Mouse (Mus musculus) heart, postnatal 0 days (tissue): Measurements from ENCODE around the gene Dmd. TPM values are rescaled to one million over a fixed set of nuclear protein-coding genes. Genes with fewer than 3 reads are reported as not detected.

Experiments used
- ATAC-seq: fragments of 200-750 bp; cut with Nextera tagmentation; 2 replicates; pipeline ENCODE4 v1.8.0; 2017; ENCODE audit warnings: low read depth, moderate number of reproducible peaks, moderate library complexity; ENCODE audit not compliant: insufficient read depth
- DNase-seq: peaks from one replicate; pipeline ENCODE4 v3.0.0-alpha.2; 2016; ENCODE audit warnings: low spot score
- H3K27ac ChIP-seq: fragments of 300-500 bp; sonication (generic); 2 replicates; pipeline ENCODE4 v1.5.1; 2014; ENCODE audit warnings: low read depth, mild to moderate bottlenecking
- H3K27me3 ChIP-seq: fragments of 300-500 bp; sonication (generic); 2 replicates; pipeline ENCODE4 v1.6.1; 2014; ENCODE audit warnings: low read length, mixed read lengths; ENCODE audit not compliant: control insufficient read depth, insufficient read depth
- H3K36me3 ChIP-seq: fragments of 300-500 bp; sonication (generic); replicated peaks from 2 replicates; pipeline ENCODE4 v1.6.1; 2014; ENCODE audit warnings: low read length, mixed read lengths; ENCODE audit not compliant: control insufficient read depth, insufficient read depth
- H3K4me1 ChIP-seq: fragments of 300-500 bp; sonication (generic); 2 replicates; pipeline ENCODE4 v1.6.1; 2014; ENCODE audit warnings: antibody characterized with exemption; ENCODE audit not compliant: control insufficient read depth, insufficient read depth
- H3K4me2 ChIP-seq: fragments of 300-500 bp; sonication (generic); 2 replicates; pipeline ENCODE4 v1.6.1; 2014; ENCODE audit warnings: low read depth, mild to moderate bottlenecking, low read length, moderate library complexity
- H3K4me3 ChIP-seq: fragments of 300-500 bp; sonication (generic); 2 replicates; pipeline ENCODE4 v1.5.1; 2014; ENCODE audit warnings: low read depth, low read length
- H3K9ac ChIP-seq: fragments of 300-500 bp; sonication (generic); replicated peaks from 2 replicates; pipeline ENCODE4 v1.6.1; 2014; ENCODE audit warnings: low read depth, low read length, mixed read lengths
- H3K9me3 ChIP-seq: fragments of 300-500 bp; sonication (generic); replicated peaks from 2 replicates; pipeline ENCODE4 v1.6.1; 2016; ENCODE audit warnings: low read length; ENCODE audit not compliant: control insufficient read depth
- CTCF ChIP-seq: IDR thresholded peaks from 2 replicates; pipeline ENCODE4 v1.5.1; 2016; ENCODE audit warnings: antibody characterized with exemption, control low read depth, low read depth
- EP300 ChIP-seq: IDR thresholded peaks from 2 replicates; pipeline ENCODE4 v1.6.1; 2016; ENCODE audit warnings: antibody characterized with exemption, low read depth
- WGBS: fragments of 180-500 bp; shearing (Covaris S2); extraction: QIAGEN DNeasy Blood & Tissue Kit; methylation state at CpG from one replicate; pipeline ENCODE4 v1.1.7; 2014; 5-methylcytosine and 5-hydroxymethylcytosine counted together
- polyA plus RNA-seq: library from polyadenylated mRNA; unstranded; fragments of >200 nt; fragmentation: Nextera tagmentation; extraction: Ambion mirVana; gene quantifications from 2 replicates; pipeline ENCODE4 v1.2.1, GENCODE M21; 2015
- total RNA-seq: library from RNA; depleted of rRNA; stranded (reverse); fragments of >200 nt; gene quantifications from 2 replicates; pipeline ENCODE4 v1.2.3, GENCODE M21; 2014; ENCODE audit warnings: low replicate concordance

Dmd gene
- total and polyA plus RNA-seq, 2 experiments from 2014 or later: 25.6 to 85.8 TPM

DNA sequence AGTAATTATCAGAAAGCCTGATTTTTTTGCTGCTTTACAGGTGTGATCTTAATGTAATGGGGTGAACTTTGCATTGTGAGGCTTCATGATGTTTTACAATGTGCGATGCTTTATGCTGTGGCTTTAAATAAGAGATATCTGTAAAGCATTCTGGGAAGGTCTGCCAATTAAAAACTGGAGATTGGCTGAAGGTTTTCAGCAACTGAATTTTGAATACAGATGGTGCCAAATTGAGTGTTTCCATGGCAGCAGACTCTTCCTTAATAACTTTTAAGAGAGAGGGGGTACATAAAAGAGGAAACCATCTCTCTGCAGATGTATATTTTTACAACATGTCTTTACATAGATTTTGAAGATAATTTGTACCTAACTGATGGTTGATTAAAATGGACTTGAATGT, 1603.3 kb downstream of the Dmd start:
- H3K27me3 ChIP-seq: no peaks in the 10 kb centered on the region
- no peak for TF ChIP-seq EP300
- no peak for TF ChIP-seq CTCF
- H3K9ac ChIP-seq: no peak overlapping the region
- H3K4me3 ChIP-seq: no peak overlapping the region
- H3K9me3 ChIP-seq: no peaks in the 10 kb centered on the region
- WGBS: 60% methylated on average over 1 of the region's 1 CpGs
- DNase-seq: no peak
- H3K4me1 ChIP-seq: no peaks in the 10 kb centered on the region
- H3K27ac ChIP-seq: no peak overlapping the region
- no peak for ATAC-seq
- no peak overlapping the region for H3K4me2 ChIP-seq
- H3K36me3 ChIP-seq: no peaks in the 10 kb centered on the region

DNA sequence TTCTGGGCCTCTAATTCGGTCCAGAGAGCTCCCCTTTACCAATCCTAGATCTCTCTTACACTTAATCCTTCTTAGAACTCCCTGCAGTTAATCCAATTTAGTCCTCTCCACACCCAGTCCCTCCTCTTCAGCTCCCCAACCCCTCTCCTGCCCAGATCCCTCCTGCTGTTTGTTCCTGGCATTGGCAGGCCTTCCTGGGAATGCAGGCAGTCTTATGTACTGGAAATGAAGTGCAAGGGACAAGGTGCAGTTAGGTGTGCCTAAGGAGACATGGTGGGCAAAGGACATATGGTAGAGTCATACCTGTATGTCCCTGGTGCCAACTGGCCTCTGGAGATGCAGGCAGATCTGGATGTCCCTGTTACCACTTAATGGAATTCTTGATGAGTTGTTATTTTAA, 1604.8 kb downstream of the Dmd start:
- DNase-seq: no peak
- no peak overlapping the region for H3K9ac ChIP-seq
- H3K27ac ChIP-seq: no peak overlapping the region
- H3K4me1 ChIP-seq: no peaks in the 10 kb centered on the region
- no peak for TF ChIP-seq CTCF
- TF ChIP-seq EP300: no peak
- H3K36me3 ChIP-seq: no peaks in the 10 kb centered on the region
- H3K4me3 ChIP-seq: no peak overlapping the region
- no peaks in the 10 kb centered on the region for H3K9me3 ChIP-seq
- H3K27me3 ChIP-seq: no peaks in the 10 kb centered on the region
- no peak for ATAC-seq
- 16% methylated on average over 1 of the region's 1 CpGs for WGBS
- H3K4me2 ChIP-seq: no peak overlapping the region

DNA sequence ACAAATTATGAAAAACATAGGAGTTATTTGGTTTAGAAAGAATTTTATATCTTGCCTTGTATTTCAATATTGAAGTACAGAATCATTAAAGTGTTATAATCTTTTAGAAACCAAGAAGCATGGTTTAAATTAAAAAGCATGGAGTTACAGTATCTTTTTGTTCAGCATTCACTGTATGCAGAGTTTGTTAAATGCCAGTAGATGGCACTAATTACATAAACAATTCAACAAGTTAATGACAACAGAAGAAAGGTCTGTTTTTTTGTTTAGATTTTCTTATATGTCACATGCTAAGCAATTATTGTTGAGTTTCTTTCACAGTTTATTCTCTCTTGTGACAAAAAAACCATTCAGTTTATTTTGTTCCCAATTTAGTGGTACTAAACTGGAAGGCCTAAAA, 1649.8 kb downstream of the Dmd start:
- TF ChIP-seq EP300 (no peak), CTCF (peak; percentile 2; the same call in 1 of the 2 replicates)
- H3K9ac ChIP-seq: no peak overlapping the region
- ATAC-seq: no peak
- H3K4me1 ChIP-seq: no peaks in the 10 kb centered on the region
- DNase-seq: no peak
- H3K27me3 ChIP-seq: no peaks in the 10 kb centered on the region
- H3K4me2 ChIP-seq: no peak overlapping the region
- no peak overlapping the region for H3K4me3 ChIP-seq
- no peaks in the 10 kb centered on the region for H3K9me3 ChIP-seq
- H3K36me3 ChIP-seq: no peaks in the 10 kb centered on the region
- H3K27ac ChIP-seq: no peak overlapping the region

DNA sequence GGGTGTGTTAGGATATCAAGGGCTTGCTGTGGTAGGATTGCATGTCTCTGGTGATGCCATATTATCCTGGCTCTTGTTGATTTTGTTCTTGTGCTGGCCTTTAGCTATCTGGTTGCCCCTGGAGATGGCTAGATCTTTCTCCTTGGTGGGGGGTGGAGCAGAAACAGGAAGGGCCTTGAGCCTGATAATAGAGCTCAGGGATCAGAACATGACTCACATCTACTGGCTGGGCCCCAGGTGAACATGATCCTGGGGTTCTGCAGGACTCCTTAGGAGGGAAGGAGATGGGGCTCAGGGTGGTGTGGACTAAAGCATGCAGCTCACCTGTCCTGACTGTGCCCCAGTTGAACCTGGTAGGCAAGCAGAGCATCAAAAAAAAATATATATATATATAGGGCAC, 1691.8 kb downstream of the Dmd start:
- no peaks in the 10 kb centered on the region for H3K36me3 ChIP-seq
- H3K9me3 ChIP-seq: no peaks in the 10 kb centered on the region
- H3K4me1 ChIP-seq: no peaks in the 10 kb centered on the region
- no peak overlapping the region for H3K9ac ChIP-seq
- no peak overlapping the region for H3K27ac ChIP-seq
- ATAC-seq (no peak), DNase-seq (no peak)
- H3K4me2 ChIP-seq: no peak overlapping the region
- TF ChIP-seq EP300 (no peak), CTCF (no peak)
- H3K27me3 ChIP-seq: no peaks in the 10 kb centered on the region
- H3K4me3 ChIP-seq: no peak overlapping the region

DNA sequence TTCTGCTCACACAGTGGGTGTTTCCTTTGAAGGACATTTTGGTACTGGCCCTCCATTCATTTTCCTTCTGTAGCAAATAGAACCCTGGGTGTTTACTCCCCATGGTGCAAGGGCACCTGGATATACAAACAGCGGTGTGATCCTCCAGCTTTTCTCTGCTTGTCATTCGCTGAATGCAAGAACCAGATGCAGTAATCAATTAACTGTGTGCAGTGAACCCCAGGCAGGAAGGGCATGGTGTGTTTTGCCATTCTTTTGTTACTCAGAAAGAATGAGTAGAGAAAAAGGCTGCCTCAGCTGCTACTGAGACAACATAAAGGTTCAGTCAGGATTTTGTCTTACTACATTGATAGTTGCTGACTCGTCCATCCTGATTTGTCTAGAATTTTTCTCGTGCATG, 1799.0 kb downstream of the Dmd start:
- no peak overlapping the region for H3K9ac ChIP-seq
- H3K4me1 ChIP-seq: no peaks in the 10 kb centered on the region
- H3K4me3 ChIP-seq: no peak overlapping the region
- H3K4me2 ChIP-seq: no peak overlapping the region
- ATAC-seq: no peak
- H3K9me3 ChIP-seq: no peaks in the 10 kb centered on the region
- no peak for DNase-seq
- H3K27ac ChIP-seq: no peak overlapping the region
- no peaks in the 10 kb centered on the region for H3K36me3 ChIP-seq
- no peaks in the 10 kb centered on the region for H3K27me3 ChIP-seq
- TF ChIP-seq CTCF: no peak
- TF ChIP-seq EP300: no peak
- 55% methylated on average over 4 of the region's 4 CpGs for WGBS

DNA sequence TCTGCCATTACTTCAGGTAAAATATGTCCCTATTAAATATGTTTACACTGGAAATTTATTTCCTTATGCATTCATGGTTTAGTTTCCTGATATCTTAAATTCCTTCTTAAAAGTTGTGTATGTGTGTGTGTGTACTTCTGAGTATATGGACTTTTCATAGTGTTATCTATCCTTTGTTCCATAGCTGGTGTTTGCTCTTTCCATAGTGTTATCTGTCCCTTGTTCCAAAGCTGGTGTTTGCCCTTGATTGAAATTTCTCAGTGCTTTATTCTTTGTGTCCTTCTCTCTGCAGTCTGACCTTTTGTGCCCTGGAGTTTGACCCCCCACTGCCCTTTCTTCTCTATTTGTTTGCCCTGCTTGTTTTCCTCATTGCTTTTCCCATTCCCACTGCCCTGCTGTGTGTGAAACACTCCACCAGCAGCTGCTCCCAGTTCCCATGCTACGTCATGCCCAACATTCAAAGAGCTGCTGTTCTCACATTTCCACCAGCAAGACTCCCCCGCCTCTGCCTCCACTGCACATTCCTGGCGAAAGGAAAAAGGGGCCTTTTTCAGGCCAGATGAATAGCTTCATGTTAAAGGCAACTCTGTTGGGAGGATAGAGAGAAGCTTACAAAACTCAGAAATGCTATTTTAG, 1911.5 kb downstream of the Dmd start:
- Histone ChIP-seq H3K9ac (no peak overlapping the region), H3K27ac (no peak overlapping the region), H3K36me3 (no peaks in the 10 kb centered on the region), H3K4me2 (no peak overlapping the region), H3K4me3 (no peak overlapping the region), H3K4me1 (no peaks in the 10 kb centered on the region), H3K9me3 (no peaks in the 10 kb centered on the region), H3K27me3 (no peaks in the 10 kb centered on the region)
- no peak for ATAC-seq
- TF ChIP-seq CTCF (no peak), EP300 (no peak)
- no peak for DNase-seq
- 43% methylated on average over 3 of the region's 3 CpGs for WGBS
